Mouse (Mus musculus): ENCODE data around the gene Adam30. TPM values are rescaled to one million over a fixed set of nuclear protein-coding genes. Genes with fewer than 3 reads are reported as not detected.
A peak's percentile ranks its signal among the peaks of the same experiment; 100 is the strongest.
"Not testable (repeated sequence)": the region's sequence is repeated elsewhere in the genome, so short reads cannot be mapped to it uniquely, and the experiment has no call there.

Gene Adam30
- total RNA-seq (2021), result not detected
- long read RNA-seq, result 0 reads

DNA sequence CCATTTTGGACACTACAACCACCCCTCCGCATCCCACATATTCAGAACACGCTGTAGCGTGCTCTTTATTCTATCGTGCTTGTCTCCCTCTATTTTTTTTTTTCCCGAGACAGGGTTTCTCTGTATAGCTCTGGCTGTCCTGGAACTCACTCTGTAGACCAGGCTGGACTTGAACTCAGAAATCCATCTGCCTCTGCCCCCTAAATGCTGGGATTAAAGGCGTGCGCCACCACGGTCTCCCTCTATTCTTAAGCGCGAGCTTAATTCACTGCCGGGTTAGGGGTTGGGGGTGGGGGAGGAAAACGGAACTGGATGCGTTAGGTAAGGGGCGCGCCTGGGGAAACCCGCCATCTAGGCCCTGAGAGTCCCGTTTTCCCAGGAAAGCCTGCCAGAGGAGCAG, at the start of gene Adam30:
TSS of gene Adam30 (plus strand) at position 301 of the 400 bp plus-strand sequence.
- DNase-seq (ENCODE audit: low spot score in 2 of 2), result no peak

DNA sequence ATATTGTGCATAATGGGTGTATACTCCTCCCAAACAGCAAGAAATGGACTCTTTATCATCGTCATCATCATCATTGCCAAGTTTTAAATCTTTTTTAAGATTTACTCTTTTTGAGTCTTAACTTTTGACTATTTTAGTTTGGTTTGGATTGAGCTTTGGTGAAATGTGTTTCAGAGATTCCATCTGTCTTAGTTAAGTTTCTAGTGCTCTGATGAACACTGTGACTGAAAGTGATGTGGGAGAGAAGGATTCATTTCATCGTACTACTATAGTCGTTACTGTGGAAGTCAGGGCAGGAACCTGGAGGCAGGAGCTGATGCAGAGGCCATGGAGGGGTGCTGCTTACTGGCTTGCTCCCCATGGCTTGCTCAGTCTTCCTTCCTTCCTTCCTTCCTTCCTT, 42.2 kb upstream of the Adam30 start:
- no peak for DNase-seq (ENCODE audit: low spot score in 2 of 2)

DNA sequence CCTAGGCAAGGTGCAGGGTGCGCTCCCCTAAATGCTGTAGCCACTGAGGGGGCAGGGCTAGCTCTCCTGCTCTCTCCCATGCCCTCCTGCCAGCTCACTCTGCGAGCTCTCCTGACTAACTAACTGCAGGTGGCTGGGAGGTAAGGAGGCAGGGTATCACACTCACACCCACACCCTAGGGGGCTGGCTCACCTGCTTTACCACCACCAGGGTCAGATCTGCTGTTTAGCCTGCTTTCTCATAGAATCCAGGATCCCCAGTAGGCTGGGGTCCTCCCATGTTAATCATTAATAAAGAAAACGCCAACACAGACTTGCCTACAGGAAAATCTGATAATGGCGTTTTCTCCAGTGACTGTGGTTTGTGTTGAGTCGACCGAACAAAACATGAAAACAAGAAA, 41.1 kb upstream of the Adam30 start:
- DNase-seq (ENCODE audit: low spot score in 2 of 2), result no peak

DNA sequence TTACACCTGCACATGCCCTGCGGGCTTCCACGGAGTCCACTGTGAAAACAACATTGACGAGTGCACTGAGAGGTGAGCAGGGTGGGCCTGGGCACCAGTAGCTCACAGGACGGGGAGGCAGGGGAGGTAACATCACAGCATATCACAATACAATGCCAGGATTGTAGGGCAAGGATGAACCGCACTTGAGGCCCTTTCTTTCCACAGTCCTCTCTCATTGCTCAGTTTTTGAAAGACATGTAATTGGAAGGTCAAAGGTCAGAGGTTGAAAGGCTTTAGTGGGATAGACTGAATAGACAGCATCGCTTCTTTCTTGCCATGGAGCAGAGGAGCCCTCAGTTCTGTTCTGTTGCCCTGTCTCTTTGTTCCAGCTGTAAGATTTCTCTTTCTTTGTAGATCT, 39.5 kb upstream of the Adam30 start:
- no peak for DNase-seq (ENCODE audit: low spot score in 2 of 2)

DNA sequence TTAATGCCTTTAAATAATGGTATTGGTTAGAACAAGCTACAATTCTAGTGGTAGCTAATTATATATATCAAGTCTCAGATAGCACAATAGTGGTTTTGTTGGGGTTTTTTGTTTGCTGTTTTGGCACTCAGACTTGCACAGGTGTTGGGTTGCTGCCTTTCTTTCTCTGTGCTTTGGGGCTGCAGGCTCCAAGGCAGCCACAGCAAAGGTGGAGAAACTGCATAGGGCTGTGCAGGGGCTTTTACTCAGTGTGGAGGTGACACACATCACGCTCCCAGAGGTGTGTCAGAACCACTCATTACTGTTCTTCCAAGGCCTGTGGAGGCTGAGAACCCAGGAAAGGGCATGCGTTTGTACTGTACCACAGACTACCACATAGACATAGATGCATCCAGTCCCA, 32.7 kb upstream of the Adam30 start:
- DNase-seq (ENCODE audit: low spot score in 2 of 2), result no peak

DNA sequence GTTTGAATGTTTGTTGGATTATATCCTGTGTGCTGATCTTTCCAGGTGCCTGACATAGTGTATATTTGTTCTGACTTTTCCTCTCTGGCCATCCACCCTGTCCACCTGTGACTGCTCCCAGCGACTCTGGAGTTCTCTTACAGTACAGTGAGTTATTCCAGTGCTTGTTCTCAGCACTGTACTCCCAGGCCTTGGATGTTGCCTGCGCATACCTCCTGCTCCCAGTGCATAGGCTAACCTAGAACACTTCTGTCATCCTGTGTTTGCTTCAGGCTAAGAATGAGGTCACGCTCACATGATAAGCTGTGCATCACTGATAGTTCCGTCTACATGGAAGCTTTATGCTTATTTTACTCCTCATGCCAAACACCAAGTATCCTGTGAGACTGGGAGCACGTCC, 31.7 kb upstream of the Adam30 start:
- DNase-seq (ENCODE audit: low spot score in 2 of 2), result no peak

DNA sequence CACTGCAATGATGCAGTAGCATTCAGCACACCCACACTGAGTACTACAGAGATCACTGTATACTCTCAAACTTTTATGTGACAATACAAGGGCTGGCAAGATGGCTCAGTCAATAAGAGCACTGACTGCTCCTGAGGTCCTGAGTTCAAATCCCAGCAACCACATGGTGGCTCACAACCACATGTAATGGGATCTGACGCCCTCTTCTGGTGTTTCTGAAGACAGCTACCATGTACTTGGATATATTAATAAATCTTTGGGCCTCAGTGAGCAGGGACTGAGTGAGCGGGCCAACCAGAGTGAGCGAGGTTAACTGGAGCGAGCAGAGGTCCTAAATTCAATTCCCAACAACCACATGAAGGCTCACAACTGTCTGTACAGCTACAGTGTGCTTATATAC, 28.3 kb upstream of the Adam30 start:
- DNase-seq (ENCODE audit: low spot score in 2 of 2), result not testable (repeated sequence)

DNA sequence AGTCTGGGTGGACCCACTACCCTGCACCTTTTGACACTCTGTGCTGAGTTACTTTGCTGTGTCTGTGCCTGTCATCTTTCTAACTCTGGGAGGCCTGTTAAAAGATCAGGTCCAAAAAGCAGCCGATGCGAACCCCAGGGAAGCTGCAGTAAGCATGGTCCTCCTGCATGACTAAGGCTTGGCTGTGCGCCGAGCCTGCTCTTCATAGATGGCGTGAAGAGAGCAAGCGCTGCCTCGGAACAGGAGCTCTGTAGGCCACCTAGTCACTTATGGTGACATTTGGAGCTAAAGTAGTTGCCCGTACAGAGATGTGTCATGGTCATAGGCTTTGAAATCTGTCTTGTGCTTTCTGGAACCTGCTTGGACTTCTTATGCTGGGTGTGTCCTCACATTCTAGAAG, 27.8 kb upstream of the Adam30 start:
- peak in 1 of 2 experiments; percentile 22 for DNase-seq (ENCODE audit: low spot score in 2 of 2)

DNA sequence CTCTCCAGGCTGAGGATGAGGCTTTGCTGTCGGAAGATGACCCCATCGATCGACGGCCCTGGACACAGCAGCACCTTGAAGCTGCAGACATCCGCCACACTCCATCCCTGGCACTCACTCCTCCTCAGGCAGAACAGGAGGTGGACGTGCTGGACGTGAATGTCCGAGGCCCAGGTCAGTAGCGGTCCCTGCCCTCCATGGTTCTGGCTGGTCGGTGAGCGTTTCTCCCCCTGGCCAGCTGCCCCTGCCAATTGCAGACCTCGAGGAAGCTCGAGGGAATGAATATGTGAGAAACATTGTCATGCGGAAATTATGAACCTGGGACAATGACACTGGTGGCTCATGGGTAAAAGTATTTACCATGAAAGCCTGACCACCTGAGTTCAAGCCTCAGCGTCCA, 19.0 kb upstream of the Adam30 start:
- DNase-seq (ENCODE audit: low spot score in 2 of 2), result no peak

DNA sequence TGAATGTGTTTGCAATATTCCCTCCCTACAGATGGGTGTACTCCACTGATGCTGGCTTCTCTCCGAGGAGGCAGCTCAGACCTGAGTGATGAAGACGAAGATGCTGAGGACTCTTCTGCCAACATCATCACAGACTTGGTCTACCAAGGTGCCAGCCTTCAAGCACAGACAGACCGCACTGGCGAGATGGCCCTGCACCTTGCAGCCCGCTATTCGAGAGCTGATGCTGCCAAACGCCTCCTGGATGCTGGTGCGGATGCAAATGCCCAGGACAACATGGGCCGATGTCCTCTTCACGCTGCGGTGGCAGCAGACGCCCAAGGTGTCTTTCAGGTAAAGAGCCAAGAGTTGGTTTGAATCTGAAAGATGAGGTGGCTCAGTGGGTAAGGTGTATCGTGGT, 17.6 kb upstream of the Adam30 start:
- no peak for DNase-seq (ENCODE audit: low spot score in 2 of 2)

DNA sequence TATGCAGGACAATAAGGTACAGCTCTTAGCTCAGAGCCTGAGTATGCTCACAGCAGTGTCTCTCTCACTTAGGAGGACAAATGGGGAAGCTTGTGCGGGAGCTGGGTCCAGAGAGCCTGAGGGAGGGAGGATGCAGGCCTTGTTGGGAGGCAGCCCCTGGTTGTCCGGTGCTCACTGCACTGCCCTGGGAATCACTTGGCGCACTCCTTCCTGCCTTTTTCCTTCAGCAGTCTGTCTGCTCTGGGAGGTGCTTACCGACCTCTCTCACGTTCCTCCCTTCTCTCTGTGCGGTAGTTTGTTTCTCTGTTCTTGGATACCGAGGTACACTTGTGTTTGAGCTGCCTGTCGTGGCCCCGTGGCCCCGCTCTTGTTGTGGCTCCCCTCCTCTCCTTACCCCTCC, 15.2 kb upstream of the Adam30 start:
- DNase-seq (ENCODE audit: low spot score in 2 of 2), result no peak

DNA sequence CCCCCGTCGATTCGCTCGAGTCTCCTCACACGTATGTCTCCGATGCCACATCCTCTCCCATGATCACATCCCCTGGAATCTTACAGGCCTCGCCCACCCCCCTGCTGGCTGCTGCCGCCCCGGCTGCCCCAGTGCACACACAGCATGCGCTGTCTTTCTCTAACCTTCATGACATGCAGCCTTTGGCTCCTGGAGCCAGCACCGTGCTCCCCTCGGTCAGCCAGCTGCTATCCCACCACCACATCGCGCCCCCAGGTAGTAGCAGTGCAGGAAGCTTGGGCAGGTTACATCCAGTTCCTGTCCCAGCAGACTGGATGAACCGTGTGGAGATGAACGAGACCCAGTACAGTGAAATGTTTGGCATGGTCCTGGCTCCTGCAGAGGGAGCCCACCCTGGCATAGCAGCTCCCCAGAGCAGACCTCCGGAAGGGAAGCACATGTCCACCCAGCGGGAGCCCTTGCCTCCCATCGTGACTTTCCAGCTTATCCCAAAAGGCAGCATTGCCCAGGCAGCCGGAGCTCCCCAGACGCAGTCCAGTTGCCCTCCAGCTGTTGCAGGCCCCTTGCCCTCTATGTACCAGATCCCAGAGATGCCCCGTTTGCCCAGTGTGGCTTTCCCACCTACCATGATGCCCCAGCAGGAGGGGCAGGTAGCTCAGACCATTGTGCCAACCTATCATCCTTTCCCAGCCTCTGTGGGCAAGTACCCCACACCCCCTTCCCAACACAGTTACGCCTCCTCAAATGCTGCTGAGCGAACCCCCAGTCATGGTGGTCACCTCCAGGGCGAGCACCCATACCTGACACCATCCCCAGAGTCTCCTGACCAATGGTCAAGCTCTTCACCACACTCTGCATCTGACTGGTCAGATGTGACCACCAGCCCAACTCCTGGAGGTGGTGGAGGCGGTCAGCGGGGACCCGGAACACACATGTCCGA, 13.7 kb upstream of the Adam30 start:
- no peak for DNase-seq (ENCODE audit: low spot score in 2 of 2)

DNA sequence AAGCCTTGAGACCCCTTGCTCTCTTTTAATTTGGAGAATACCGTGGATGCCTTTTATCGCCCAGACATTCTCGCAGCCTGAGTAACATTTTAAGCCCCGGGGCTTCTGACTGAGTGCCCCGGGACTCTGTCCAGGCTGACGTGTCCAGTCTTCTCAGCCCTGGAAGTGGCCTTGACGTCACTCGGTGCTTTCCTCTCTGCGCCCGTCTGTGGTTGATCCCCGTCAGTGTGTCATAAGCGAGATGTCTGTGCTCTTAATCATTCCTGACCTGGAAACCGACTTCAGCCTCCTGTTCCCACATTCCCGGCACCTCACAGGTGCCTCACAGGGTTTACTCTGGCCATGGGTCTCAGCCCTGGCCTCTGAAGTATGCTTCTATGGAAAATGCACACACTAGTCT, 12.7 kb upstream of the Adam30 start:
- no peak for DNase-seq (ENCODE audit: low spot score in 2 of 2)

DNA sequence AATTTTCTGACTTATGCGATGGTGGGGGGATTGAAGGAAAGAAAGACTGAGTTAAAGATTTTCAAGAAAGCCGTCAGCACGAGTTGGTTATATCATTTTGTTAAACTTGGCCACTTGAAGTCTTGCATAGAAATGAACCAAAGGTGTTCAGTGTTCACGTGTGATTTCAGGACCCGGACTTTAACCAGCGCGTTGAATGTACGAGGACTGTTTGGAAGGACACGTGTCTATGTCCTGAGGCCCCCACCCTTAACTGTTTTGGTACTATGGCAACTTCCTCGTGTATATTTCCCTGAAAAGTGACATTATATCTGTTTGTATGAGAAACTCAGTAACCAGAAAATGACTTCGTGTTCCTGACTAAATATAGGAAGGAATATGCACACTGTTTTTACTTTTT, 10.5 kb upstream of the Adam30 start:
- DNase-seq (ENCODE audit: low spot score in 2 of 2), result no peak

DNA sequence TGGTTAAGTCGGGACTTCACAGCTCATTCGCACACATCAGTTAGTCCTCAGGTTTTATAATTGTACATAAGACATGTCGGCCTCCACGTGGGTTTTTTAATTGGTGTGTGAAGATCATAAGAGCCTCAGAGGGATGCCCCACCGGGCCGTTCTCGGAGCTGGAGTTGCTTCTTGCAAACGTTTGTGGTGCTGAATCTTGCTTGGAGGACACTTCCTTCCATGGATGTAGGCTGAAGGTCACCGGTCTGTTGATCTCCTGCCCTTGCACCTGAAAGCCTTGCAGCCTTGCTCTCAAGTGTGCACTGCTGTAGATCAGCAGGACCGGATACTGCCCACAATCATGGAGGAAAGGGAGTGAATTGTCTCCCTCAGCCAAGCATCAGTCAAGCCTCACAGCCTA, 9.4 kb upstream of the Adam30 start:
- DNase-seq (ENCODE audit: low spot score in 2 of 2), result no peak

DNA sequence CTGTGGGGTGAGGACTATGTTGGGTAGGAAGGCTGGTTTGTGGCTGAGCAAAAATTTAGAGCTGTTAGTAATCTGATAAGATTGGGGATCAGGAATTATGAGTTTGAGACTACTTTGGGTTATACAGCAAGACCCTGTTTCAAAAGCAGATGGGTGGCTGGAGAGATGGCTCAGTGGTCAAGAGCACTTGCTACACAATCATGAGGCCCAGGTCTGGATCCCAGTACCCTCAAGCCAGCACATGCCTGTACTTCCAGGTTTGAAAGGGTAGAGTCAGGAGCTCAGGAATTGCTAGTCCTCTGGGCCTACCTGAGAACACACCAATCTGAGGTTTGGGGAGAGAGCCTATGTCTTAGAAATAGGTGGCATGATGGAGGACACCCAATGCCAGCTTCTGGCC, 7.0 kb upstream of the Adam30 start:
- no peak for DNase-seq (ENCODE audit: low spot score in 2 of 2)

DNA sequence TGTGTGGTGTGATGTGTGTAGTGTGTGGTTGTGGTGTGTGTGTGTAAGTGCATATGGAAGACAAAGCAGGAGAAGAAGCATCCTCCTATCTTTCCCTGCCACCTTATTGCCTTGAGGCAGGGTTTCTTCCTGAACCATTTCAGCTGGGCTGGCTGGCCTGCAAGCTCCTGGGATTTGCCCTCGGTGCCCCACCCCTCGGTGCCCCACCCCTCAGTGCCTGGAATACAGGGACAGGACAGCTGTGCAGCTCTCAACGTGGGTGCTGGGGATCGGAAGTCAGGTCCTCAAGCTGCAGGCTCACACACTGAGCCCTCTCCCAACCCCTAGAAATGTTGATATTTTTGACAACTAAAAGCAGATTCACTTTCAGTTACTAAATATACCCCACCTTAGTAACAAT, 4.3 kb upstream of the Adam30 start:
- no peak for DNase-seq (ENCODE audit: low spot score in 2 of 2)

DNA sequence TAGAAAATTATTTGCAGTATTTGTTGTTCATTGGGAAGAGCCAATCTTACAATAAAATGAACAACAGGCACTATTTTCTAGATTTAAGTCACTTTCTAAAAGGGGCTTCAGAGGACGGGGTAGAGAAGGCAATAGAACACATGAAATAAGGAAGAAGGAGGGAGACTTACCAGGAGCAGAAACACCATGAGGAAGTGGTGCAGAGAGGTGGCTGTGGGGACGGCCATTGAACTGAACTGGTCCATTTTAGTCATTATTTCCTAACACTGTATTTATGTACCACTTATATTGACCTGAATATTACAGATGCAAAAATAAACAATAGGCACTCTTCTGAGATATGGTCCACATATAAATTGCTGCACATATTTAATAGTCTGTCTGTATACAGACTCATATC, 3.4 kb upstream of the Adam30 start:
- DNase-seq (ENCODE audit: low spot score in 2 of 2), result no peak

DNA sequence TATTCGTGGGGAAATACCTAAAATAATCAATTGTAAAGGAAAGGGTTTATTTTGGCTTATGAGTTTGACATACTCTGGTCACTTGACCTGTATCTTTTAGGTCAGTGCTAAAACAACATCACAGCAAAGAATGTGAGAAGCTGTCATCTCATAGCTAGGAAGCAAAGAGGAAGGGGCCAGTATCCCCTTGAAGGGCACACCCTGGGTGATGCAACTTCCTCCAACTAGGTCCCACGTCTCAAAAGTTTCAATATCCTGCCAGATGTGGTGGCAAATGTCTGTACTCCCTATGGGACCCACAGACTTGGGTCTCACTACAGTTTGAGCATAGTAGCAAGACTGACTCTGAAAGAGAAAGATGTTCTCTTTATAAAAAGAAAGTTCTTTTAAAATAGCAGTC, 2.8 kb upstream of the Adam30 start:
- no peak for DNase-seq (ENCODE audit: low spot score in 2 of 2)

DNA sequence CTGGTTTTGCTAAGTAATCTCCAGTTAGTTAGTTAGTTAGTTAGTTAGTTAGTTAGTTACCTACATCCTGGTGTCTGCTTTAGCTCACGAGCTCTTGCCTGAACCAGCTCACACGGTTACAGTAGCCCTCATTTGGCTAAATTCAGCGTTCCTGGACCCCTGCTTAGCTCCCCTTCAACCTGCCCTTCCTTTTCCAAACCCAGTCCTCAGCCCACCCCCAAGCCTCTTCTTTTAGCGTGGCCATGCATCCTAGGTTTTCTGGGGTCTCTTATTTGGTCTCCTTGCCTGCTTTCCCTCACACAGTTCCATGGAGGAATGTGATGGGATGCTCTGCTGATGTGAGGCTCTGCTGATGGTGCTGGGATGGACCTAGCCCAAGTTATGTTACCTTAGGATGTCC, 1.8 kb upstream of the Adam30 start:
- no peak for DNase-seq (ENCODE audit: low spot score in 2 of 2)

DNA sequence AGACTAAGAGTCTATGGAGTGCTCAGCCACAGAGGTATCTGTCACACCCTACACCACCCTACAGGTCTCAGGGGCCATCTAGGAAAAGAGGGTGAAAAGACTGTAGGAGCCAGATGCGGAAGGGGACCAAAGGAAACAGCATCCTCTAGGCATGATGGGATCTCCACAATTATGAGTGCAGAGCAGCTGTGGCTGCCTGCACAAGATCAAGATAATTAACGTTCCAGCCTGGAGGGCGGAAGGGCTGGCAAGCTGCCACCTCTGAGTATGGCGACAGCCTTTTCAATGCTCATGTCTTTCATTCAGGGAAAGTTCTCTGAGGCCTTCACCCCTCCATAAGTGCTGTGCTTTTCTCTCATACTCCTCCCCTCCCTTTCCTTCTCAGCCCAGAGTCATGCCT, 1.1 kb upstream of the Adam30 start:
- DNase-seq (ENCODE audit: low spot score in 2 of 2), result no peak

DNA sequence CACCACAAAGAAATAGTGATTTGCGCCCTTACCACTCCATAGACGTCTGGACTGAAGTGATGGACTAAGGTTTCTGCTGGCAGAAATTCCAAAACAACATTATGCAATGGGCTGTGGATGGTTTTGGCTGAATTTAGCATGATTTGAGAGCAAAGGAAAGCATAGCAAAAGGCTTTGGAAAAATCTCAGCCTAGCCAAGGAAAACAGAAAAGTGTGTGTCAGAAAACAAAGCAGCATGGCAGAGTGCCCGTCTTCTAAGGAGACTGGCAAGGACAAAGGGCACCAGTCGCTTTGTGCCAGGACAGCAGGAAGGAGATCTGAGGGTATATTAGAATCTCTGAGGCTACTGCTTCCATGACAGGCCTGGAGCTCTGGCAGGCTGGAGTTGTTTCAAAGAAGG, 17.9 kb downstream of the Adam30 start:
- peak in 1 of 2 experiments; percentile 58 for DNase-seq (ENCODE audit: low spot score in 2 of 2)

DNA sequence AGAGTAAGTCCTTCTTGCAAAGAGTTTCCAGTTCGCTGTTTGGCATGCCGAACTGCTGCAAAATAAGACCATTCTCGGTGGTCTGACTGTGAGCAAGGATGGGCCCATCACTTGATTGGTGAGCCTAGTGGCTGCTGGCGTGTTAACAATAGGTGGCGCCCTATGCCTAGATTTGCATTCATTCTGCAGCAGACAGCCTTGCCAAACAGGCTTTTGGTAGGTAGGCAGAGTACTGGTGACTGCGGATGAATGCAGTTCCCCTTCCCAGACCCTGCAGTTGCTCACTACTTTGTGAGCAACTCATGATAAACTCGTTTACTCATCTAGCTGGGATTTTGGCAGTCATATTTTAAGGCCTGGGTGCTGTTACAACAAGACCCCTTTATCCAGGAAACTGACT, 20.4 kb downstream of the Adam30 start:
- peak; percentile 52 to 88 for DNase-seq (ENCODE audit: low spot score in 2 of 2)

All from layer of hippocampus, adult 18-20 months (tissue).